In the genomic region with DNA sequence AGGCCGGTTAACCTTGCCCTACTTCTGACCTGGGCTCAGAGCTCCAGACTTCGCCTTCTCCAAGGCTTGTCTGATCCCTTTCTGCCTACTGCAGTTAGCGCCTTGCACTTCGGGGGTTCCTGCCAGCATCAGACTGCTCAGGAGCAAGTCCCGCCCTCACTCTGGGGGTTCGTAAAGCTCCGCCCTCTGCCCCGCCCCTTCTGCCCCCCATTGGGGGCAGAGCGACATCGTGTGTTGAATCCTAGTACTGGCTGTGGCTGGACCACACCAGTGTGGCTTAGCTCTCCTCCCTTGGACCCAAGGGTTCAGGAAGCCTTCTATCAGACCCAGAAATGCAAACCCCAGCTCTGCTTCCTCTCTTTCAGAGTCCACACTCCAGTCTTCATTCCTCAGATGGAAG, we compare ENCODE assay signal across 8 mouse cellular contexts. TPM values are rescaled to one million over a fixed set of nuclear protein-coding genes. Genes with fewer than 3 reads are reported as not detected.
DNase-seq lines count a peak whose midpoint lies in the region; ATAC-seq and TF ChIP-seq lines count a peak whose summit lies in the region.

TSS of gene Sbk2 (minus strand) at position 135 of the 400 bp plus-strand sequence.

- no peak; the same call in 1 of the 2 replicates for TF ChIP-seq POLR2A in heart, adult 2 months (IDR thresholded peaks at IDR 0.05; ENCODE audit: insufficient read depth, low read depth, low read length)
- TF ChIP-seq POLR2A in kidney, adult 2 months (IDR thresholded peaks at IDR 0.05; ENCODE audit: low read depth, low read length): no peak

- TF ChIP-seq CTCF in heart, adult 2 months (IDR thresholded peaks at IDR 0.05): peak; percentile 91
- peak; percentile 63 for TF ChIP-seq CTCF in kidney, adult 2 months (conservative IDR thresholded peaks at IDR 0.05; ENCODE audit: insufficient read depth, insufficient read length, low read depth, low read length)

- intact Hi-C loops in heart, adult 2 months (cut with DNase I): loop anchor here (1.0 kb wide), 1 partner anchor 21 kb away; no protein-coding TSS in a partner anchor

- no peak within 1 kb of the TSS for H3K9ac ChIP-seq in embryonic facial prominence, embryonic 12.5 days
- H3K9ac ChIP-seq in heart, adult 2 months (ENCODE audit: low read depth, low read length): no peak within 1 kb of the TSS; the same call in 1 of the 2 replicates
- no peak within 1 kb of the TSS for H3K9ac ChIP-seq in limb, embryonic 11.5 days (ENCODE audit: low read length)
- no peak within 1 kb of the TSS for H3K9ac ChIP-seq in midbrain, embryonic 13.5 days (replicated peaks)

- DNase-seq in adrenal gland, postnatal 25 days: peak; percentile 85
- DNase-seq in heart, adult 2 months: peak; percentile 82 to 87
- DNase-seq in kidney, adult 2 months: peak; percentile 75
- peak; percentile 70 for DNase-seq in limb, embryonic 11.5 days (ENCODE audit: low spot score)
- peak; percentile 45 for DNase-seq in spleen, adult 12 weeks (ENCODE audit: low spot score)

- H3K36me3 ChIP-seq in embryonic facial prominence, embryonic 12.5 days: no peaks in the 10 kb centered on the region
- H3K36me3 ChIP-seq in heart, adult 2 months (ENCODE audit: control insufficient read depth, insufficient read depth, low read length): no peaks in the 10 kb centered on the region
- no peaks in the 10 kb centered on the region for H3K36me3 ChIP-seq in kidney, adult 2 months (ENCODE audit: control insufficient read depth, insufficient read depth, low read length)
- no peaks in the 10 kb centered on the region for H3K36me3 ChIP-seq in limb, embryonic 11.5 days (ENCODE audit: control insufficient read depth, insufficient read depth, low read length)
- no peaks in the 10 kb centered on the region for H3K36me3 ChIP-seq in midbrain, embryonic 13.5 days

- no peaks in the 10 kb centered on the region for H3K79me2 ChIP-seq in heart, adult 2 months (replicated peaks; ENCODE audit: control insufficient read depth, insufficient read depth, low read length)

- ATAC-seq in embryonic facial prominence, embryonic 12.5 days (ENCODE audit: insufficient number of reproducible peaks, insufficient read depth, low FRiP score, low TSS enrichment): peak; percentile 62
- peak; percentile 82 for ATAC-seq in limb, embryonic 11.5 days (ENCODE audit: insufficient number of reproducible peaks, low FRiP score, low TSS enrichment, low read depth)
- ATAC-seq in midbrain, embryonic 13.5 days: peak; percentile 69
- no peak; the same call in 1 of the 2 replicates for ATAC-seq in monocyte, adult 5-6 weeks (replicated peaks; ENCODE audit: insufficient number of reproducible peaks, low FRiP score, low TSS enrichment, poor library complexity, severe bottlenecking)

- H3K27me3 ChIP-seq in embryonic facial prominence, embryonic 12.5 days: no peaks in the 10 kb centered on the region
- H3K27me3 ChIP-seq in heart, adult 2 months (ENCODE audit: control insufficient read depth, insufficient read depth, low read length): no peaks in the 10 kb centered on the region
- H3K27me3 ChIP-seq in kidney, adult 2 months (replicated peaks; ENCODE audit: control insufficient read depth, insufficient read depth, low read length): no peaks in the 10 kb centered on the region
- H3K27me3 ChIP-seq in limb, embryonic 11.5 days (ENCODE audit: control insufficient read depth, insufficient read depth, low read length): no peaks in the 10 kb centered on the region
- no peaks in the 10 kb centered on the region for H3K27me3 ChIP-seq in midbrain, embryonic 13.5 days

- H3K4me3 ChIP-seq in embryonic facial prominence, embryonic 12.5 days: no peak within 1 kb of the TSS
- peak within 1 kb of the TSS; percentile 30; the same call in 1 of the 2 replicates for H3K4me3 ChIP-seq in heart, adult 2 months
- no peak within 1 kb of the TSS for H3K4me3 ChIP-seq in kidney, adult 2 months (ENCODE audit: insufficient read depth, low read depth, low read length)
- H3K4me3 ChIP-seq in limb, embryonic 11.5 days (ENCODE audit: low read depth, low read length): no peak within 1 kb of the TSS
- no peak within 1 kb of the TSS for H3K4me3 ChIP-seq in midbrain, embryonic 13.5 days (replicated peaks)

- no peaks in the 10 kb centered on the region for H3K4me1 ChIP-seq in embryonic facial prominence, embryonic 12.5 days
- H3K4me1 ChIP-seq in heart, adult 2 months (ENCODE audit: control insufficient read depth, insufficient read depth, low read length): no peaks in the 10 kb centered on the region
- H3K4me1 ChIP-seq in kidney, adult 2 months (ENCODE audit: control insufficient read depth, insufficient read depth, low read length): no peaks in the 10 kb centered on the region
- H3K4me1 ChIP-seq in limb, embryonic 11.5 days (ENCODE audit: control insufficient read depth, insufficient read depth, low read length): no peaks in the 10 kb centered on the region
- H3K4me1 ChIP-seq in midbrain, embryonic 13.5 days (replicated peaks): no peaks in the 10 kb centered on the region

- peak within 1 kb of the TSS; percentile 10; the same call in 1 of the 2 replicates for H3K4me2 ChIP-seq in embryonic facial prominence, embryonic 12.5 days (replicated peaks)
- no peak within 1 kb of the TSS for H3K4me2 ChIP-seq in limb, embryonic 11.5 days (ENCODE audit: low read depth, severe bottlenecking)
- H3K4me2 ChIP-seq in midbrain, embryonic 13.5 days (replicated peaks): no peak within 1 kb of the TSS; the same call in 1 of the 2 replicates

- H3K27ac ChIP-seq in embryonic facial prominence, embryonic 12.5 days: no peak within 1 kb of the TSS
- H3K27ac ChIP-seq in heart, adult 2 months: peak within 1 kb of the TSS; percentile 61; the same call in 1 of the 2 replicates
- no peak within 1 kb of the TSS for H3K27ac ChIP-seq in kidney, adult 2 months (ENCODE audit: insufficient read depth, low read depth, low read length)
- H3K27ac ChIP-seq in limb, embryonic 11.5 days (replicated peaks; ENCODE audit: low read depth, low read length): no peak within 1 kb of the TSS
- H3K27ac ChIP-seq in midbrain, embryonic 13.5 days: no peak within 1 kb of the TSS

- H3K9me3 ChIP-seq in embryonic facial prominence, embryonic 12.5 days: no peaks in the 10 kb centered on the region
- H3K9me3 ChIP-seq in limb, embryonic 11.5 days (ENCODE audit: control insufficient read depth, low read length): no peaks in the 10 kb centered on the region
- no peaks in the 10 kb centered on the region for H3K9me3 ChIP-seq in midbrain, embryonic 13.5 days

- 5% methylated on average over 10 of the region's 10 CpGs for WGBS in embryonic facial prominence, embryonic 12.5 days
- WGBS in heart, adult 2 months: 2% methylated on average over 10 of the region's 10 CpGs
- 5% methylated on average over 10 of the region's 10 CpGs for WGBS in kidney, adult 2 months
- 6% methylated on average over 10 of the region's 10 CpGs for WGBS in limb, embryonic 11.5 days
- 5% methylated on average over 10 of the region's 10 CpGs for WGBS in midbrain, embryonic 13.5 days

- peak; percentile 79; the same call in 1 of the 2 replicates for TF ChIP-seq EP300 in heart, adult 2 months (IDR thresholded peaks at IDR 0.05; ENCODE audit: insufficient read depth, low read depth, low read length)

RNA-seq across cellular contexts. Expression of gene Sbk2, which starts in this region (rescaled TPM):
- 0.55 TPM in 1 of 2 replicates, not detected in the other for total RNA-seq in adrenal gland, postnatal 25 days (2021)
- 0.20 and 0.32 TPM in 2 replicates for polyA plus RNA-seq in embryonic facial prominence, embryonic 12.5 days (2016; fragmentation: Nextera tagmentation; extraction: Ambion mirVana)
- 10 to 100 TPM; 26.5 to 35.6 TPM for total RNA-seq in heart, adult 2 months (2021)
- polyA plus RNA-seq in heart, adult 2 months (2012; rRNA removed): 85.0 and 119 TPM in 2 replicates
- polyA plus RNA-seq in kidney, adult 2 months (2012; rRNA removed): 0.11 and 1.6 TPM in 2 replicates
- polyA plus RNA-seq in limb, embryonic 11.5 days (2014; fragmentation: Nextera tagmentation; extraction: Ambion mirVana): 0.08 and 0.18 TPM in 2 replicates
- polyA plus RNA-seq in midbrain, embryonic 13.5 days (2015; fragmentation: Nextera tagmentation; extraction: Ambion mirVana): 0.12 and 0.13 TPM in 2 replicates
- total RNA-seq in monocyte, adult 5-6 weeks (2017): not detected in 3 replicates

Comparison
In these comparisons a context has a peak if more than half of its experiments do, and no peak if none do; other contexts are left out.
1. RNA of gene Sbk2 (total RNA-seq): 26.5 to 35.6 TPM in heart, adult 2 months; 0.55 TPM in adrenal gland, postnatal 25 days and not detected in monocyte, adult 5-6 weeks; every median in the first group is over 10 times any median in the second.
2. RNA of gene Sbk2 (polyA plus RNA-seq): 85.0 to 119 TPM in heart, adult 2 months; 0.11 to 1.6 TPM in kidney, adult 2 months, 0.20 to 0.32 TPM in embryonic facial prominence, embryonic 12.5 days, 0.12 to 0.13 TPM in midbrain, embryonic 13.5 days and 0.08 to 0.18 TPM in limb, embryonic 11.5 days; every median in the first group is over 10 times any median in the second.
3. Peak in DNase-seq in adrenal gland, postnatal 25 days; RNA of the gene not detected or under 1 TPM.
4. Peak in ATAC-seq and H3K4me2 ChIP-seq in embryonic facial prominence, embryonic 12.5 days; RNA of the gene not detected or under 1 TPM.
5. Peak in DNase-seq and ATAC-seq in limb, embryonic 11.5 days; RNA of the gene not detected or under 1 TPM.
6. Peak in ATAC-seq in midbrain, embryonic 13.5 days; RNA of the gene not detected or under 1 TPM.
7. Peak in every context shown above with its lines, with median percentiles within 50 percentile points of each other: DNase-seq.